Mouse (Mus musculus) E14TG2a.4 (cell line): ENCODE measurements around the gene Polr2f.
A peak's percentile ranks its signal among the peaks of the same experiment; 100 is the strongest.

Experiments used
- H3K27me3 ChIP-seq: 2 replicates; pipeline ENCODE4 v1.6.1; 2014; ENCODE audit warnings: low read length, control low read depth; ENCODE audit not compliant: insufficient read depth
- H3K36me3 ChIP-seq: 2 replicates; pipeline ENCODE4 v1.6.1; 2014; ENCODE audit warnings: low read length, control low read depth; ENCODE audit not compliant: insufficient read depth
- H3K4me1 ChIP-seq: replicated peaks from 2 replicates; pipeline ENCODE4 v1.6.1; 2014; ENCODE audit warnings: low read depth, low read length, control low read depth
- H3K4me3 ChIP-seq: replicated peaks from 2 replicates; pipeline ENCODE4 v1.5.1; 2014; ENCODE audit warnings: mild to moderate bottlenecking, low read length
- H3K9me3 ChIP-seq: 2 replicates; pipeline ENCODE4 v1.6.1; 2014; ENCODE audit warnings: low read length, control low read depth
- CTCF ChIP-seq: conservative IDR thresholded peaks from 2 replicates; pipeline ENCODE4 v1.5.1; 2014; ENCODE audit warnings: low read length
- NANOG ChIP-seq: IDR thresholded peaks from 2 replicates; pipeline ENCODE4 v1.6.1; 2014; ENCODE audit warnings: borderline replicate concordance, low read length, mixed read lengths
- POU5F1 ChIP-seq: IDR thresholded peaks from 2 replicates; pipeline ENCODE4 v1.6.1; 2014; ENCODE audit warnings: low read length, borderline replicate concordance

The Polr2f gene

GRCm38 (mm10) chr15:79155572-79155971 is 14.8 kb downstream of the Polr2f start:
- peaks cover 35% of the 10 kb centered on the region for H3K36me3 ChIP-seq
- H3K4me1 ChIP-seq = peaks cover 33% of the 10 kb centered on the region
- H3K4me3 ChIP-seq = no peak overlapping the region
- peaks cover 47% of the 10 kb centered on the region for H3K27me3 ChIP-seq
- no peaks in the 10 kb centered on the region for H3K9me3 ChIP-seq
- no peak for TF ChIP-seq CTCF
- TF ChIP-seq NANOG = no peak
- no peak for TF ChIP-seq POU5F1

GRCm38 (mm10) chr15:79162301-79162700 is 21.5 kb downstream of the Polr2f start:
- H3K9me3 ChIP-seq = 0 out of 2 replicates have a peak, but pooled peaks cover 4% of the 10 kb centered on the region
- H3K4me1 ChIP-seq = peaks cover 50% of the 10 kb centered on the region
- H3K36me3 ChIP-seq = no peaks in the 10 kb centered on the region
- TF ChIP-seq NANOG (no peak), POU5F1 (no peak), CTCF (no peak)
- H3K27me3 ChIP-seq = peaks cover 100% of the 10 kb centered on the region
- H3K4me3 ChIP-seq = no peak overlapping the region

- Histone ChIP-seq H3K4me3 (peak overlapping the region; percentile 73), H3K4me1 (peaks cover 50% of the 10 kb centered on the region), H3K27me3 (peaks cover 98% of the 10 kb centered on the region), H3K9me3 (0 out of 2 replicates have a peak, but pooled peaks cover 4% of the 10 kb centered on the region), H3K36me3 (no peaks in the 10 kb centered on the region)
- TF ChIP-seq POU5F1 (no peak), CTCF (peak; percentile 45)
These were observed 22.0 kb downstream of the Polr2f start for GRCm38 (mm10) chr15:79162822-79163221.

GRCm38 (mm10) chr15:79164251-79164650 is 23.4 kb downstream of the Polr2f start:
- TF ChIP-seq NANOG (no peak), POU5F1 (no peak), CTCF (no peak)
- H3K36me3 ChIP-seq = no peaks in the 10 kb centered on the region
- H3K27me3 ChIP-seq = peaks cover 93% of the 10 kb centered on the region
- peak overlapping the region; percentile 73 for H3K4me3 ChIP-seq
- H3K9me3 ChIP-seq = 0 out of 2 replicates have a peak, but pooled peaks cover 4% of the 10 kb centered on the region
- peaks cover 55% of the 10 kb centered on the region for H3K4me1 ChIP-seq

GRCm38 (mm10) chr15:79165140-79165539 is 24.3 kb downstream of the Polr2f start, which contains the start of gene Sox10:
Gene Sox10 (minus strand): TSS chr15:79165240.
- H3K27me3 ChIP-seq = peaks cover 91% of the 10 kb centered on the region
- H3K9me3 ChIP-seq = 0 out of 2 replicates have a peak, but pooled peaks cover 4% of the 10 kb centered on the region
- no peak for TF ChIP-seq CTCF
- no peak for TF ChIP-seq POU5F1
- TF ChIP-seq NANOG = no peak
- no peaks in the 10 kb centered on the region for H3K36me3 ChIP-seq
- peaks cover 60% of the 10 kb centered on the region for H3K4me1 ChIP-seq
- H3K4me3 ChIP-seq = peak within 1 kb of the TSS; percentile 73

GRCm38 (mm10) chr15:79166712-79167111 is 25.9 kb downstream of the Polr2f start:
- H3K4me1 ChIP-seq = peaks cover 60% of the 10 kb centered on the region

GRCm38 (mm10) chr15:79176905-79177304 is 36.1 kb downstream of the Polr2f start:
- no peak overlapping the region for H3K4me3 ChIP-seq
- peaks cover 6% of the 10 kb centered on the region for H3K4me1 ChIP-seq
- no peaks in the 10 kb centered on the region for H3K36me3 ChIP-seq
- TF ChIP-seq NANOG (no peak), CTCF (no peak), POU5F1 (no peak)
- H3K27me3 ChIP-seq = peaks cover 53% of the 10 kb centered on the region
- H3K9me3 ChIP-seq = no peaks in the 10 kb centered on the region

More at GRCm38 (mm10) chr15:79166712-79167111, 25.9 kb downstream of the Polr2f start:
- Histone ChIP-seq H3K4me3 (no peak overlapping the region; the same call in 1 of the 2 replicates), H3K36me3 (no peaks in the 10 kb centered on the region), H3K27me3 (peaks cover 84% of the 10 kb centered on the region), H3K9me3 (0 out of 2 replicates have a peak, but pooled peaks cover 4% of the 10 kb centered on the region)
- TF ChIP-seq POU5F1 = no peak
- no peak for TF ChIP-seq NANOG
- no peak for TF ChIP-seq CTCF

GRCm38 (mm10) chr15:79185213-79185612 is 44.4 kb downstream of the Polr2f start:
- Histone ChIP-seq H3K4me3 (no peak overlapping the region), H3K9me3 (no peaks in the 10 kb centered on the region), H3K4me1 (no peaks in the 10 kb centered on the region), H3K27me3 (peaks cover 23% of the 10 kb centered on the region), H3K36me3 (no peaks in the 10 kb centered on the region)
- TF ChIP-seq CTCF (no peak), POU5F1 (no peak), NANOG (no peak)

GRCm38 (mm10) chr15:79187819-79188218 is 47.0 kb downstream of the Polr2f start:
- peaks cover 9% of the 10 kb centered on the region for H3K27me3 ChIP-seq
- no peak for TF ChIP-seq POU5F1
- TF ChIP-seq NANOG = no peak
- TF ChIP-seq CTCF = no peak
- no peaks in the 10 kb centered on the region for H3K9me3 ChIP-seq
- H3K4me3 ChIP-seq = no peak overlapping the region
- H3K4me1 ChIP-seq = peaks cover 17% of the 10 kb centered on the region
- no peaks in the 10 kb centered on the region for H3K36me3 ChIP-seq
